Mouse (Mus musculus) lung, postnatal 0 days (tissue): ENCODE measurements around the gene Cnst. TPM values are rescaled to one million over a fixed set of nuclear protein-coding genes. Genes with fewer than 3 reads are reported as not detected.
A peak's percentile ranks its signal among the peaks of the same experiment; 100 is the strongest.

Source experiments
- ATAC-seq: fragments of 200-750 bp; cut with Nextera tagmentation; 2 replicates; pipeline ENCODE4 v1.8.0; 2017; ENCODE audit warnings: moderate library complexity
- DNase-seq: peaks from one replicate; pipeline ENCODE4 v3.0.0-alpha.2; 2016; ENCODE audit warnings: low spot score
- H3K27ac ChIP-seq: fragments of 300-500 bp; sonication (generic); 2 replicates; pipeline ENCODE4 v1.5.1; 2014; ENCODE audit warnings: antibody characterized with exemption, mild to moderate bottlenecking, low read length, mixed read lengths
- H3K27me3 ChIP-seq: fragments of 300-500 bp; sonication (generic); replicated peaks from 2 replicates; pipeline ENCODE4 v1.6.1; 2014; ENCODE audit warnings: low read length, mixed read lengths; ENCODE audit not compliant: insufficient read depth
- H3K36me3 ChIP-seq: fragments of 300-500 bp; sonication (generic); 2 replicates; pipeline ENCODE4 v1.6.1; 2014; ENCODE audit warnings: low read length, mixed read lengths; ENCODE audit not compliant: insufficient read depth
- H3K4me1 ChIP-seq: fragments of 300-500 bp; sonication (generic); 2 replicates; pipeline ENCODE4 v1.6.1; 2014; ENCODE audit warnings: antibody characterized with exemption, low read depth, low read length, mixed read lengths; ENCODE audit not compliant: insufficient read depth
- H3K4me2 ChIP-seq: fragments of 300-500 bp; sonication (generic); replicated peaks from 2 replicates; pipeline ENCODE4 v1.6.1; 2014; ENCODE audit warnings: low read depth, mild to moderate bottlenecking, low read length, moderate library complexity, mixed read lengths
- H3K4me3 ChIP-seq: fragments of 300-500 bp; sonication (generic); 2 replicates; pipeline ENCODE4 v1.5.1; 2014; ENCODE audit warnings: low read depth, low read length
- H3K9ac ChIP-seq: fragments of 300-500 bp; sonication (generic); replicated peaks from 2 replicates; pipeline ENCODE4 v1.6.1; 2014; ENCODE audit warnings: low read depth, mild to moderate bottlenecking
- H3K9me3 ChIP-seq: fragments of 300-500 bp; sonication (generic); 2 replicates; pipeline ENCODE4 v1.6.1; 2016; ENCODE audit warnings: low read length, mixed read lengths
- CTCF ChIP-seq: IDR thresholded peaks from 2 replicates; pipeline ENCODE4 v1.5.1; 2016; ENCODE audit warnings: antibody characterized with exemption, mild to moderate bottlenecking
- EP300 ChIP-seq: IDR thresholded peaks from 2 replicates; pipeline ENCODE4 v1.6.1; 2016; ENCODE audit warnings: antibody characterized with exemption, mild to moderate bottlenecking, control low read depth
- WGBS: fragments of 180-500 bp; shearing (Covaris S2); extraction: QIAGEN DNeasy Blood & Tissue Kit; methylation state at CpG from one replicate; pipeline ENCODE4 v1.1.7; 2014; 5-methylcytosine and 5-hydroxymethylcytosine counted together
- polyA plus RNA-seq: library from polyadenylated mRNA; unstranded; fragments of >200 nt; fragmentation: Nextera tagmentation; extraction: Ambion mirVana; gene quantifications from 2 replicates; pipeline ENCODE4 v1.2.1, GENCODE M21; 2015

Gene Cnst
- polyA plus RNA-seq, 1 experiment from 2014 or later = 16.8 TPM

DNA sequence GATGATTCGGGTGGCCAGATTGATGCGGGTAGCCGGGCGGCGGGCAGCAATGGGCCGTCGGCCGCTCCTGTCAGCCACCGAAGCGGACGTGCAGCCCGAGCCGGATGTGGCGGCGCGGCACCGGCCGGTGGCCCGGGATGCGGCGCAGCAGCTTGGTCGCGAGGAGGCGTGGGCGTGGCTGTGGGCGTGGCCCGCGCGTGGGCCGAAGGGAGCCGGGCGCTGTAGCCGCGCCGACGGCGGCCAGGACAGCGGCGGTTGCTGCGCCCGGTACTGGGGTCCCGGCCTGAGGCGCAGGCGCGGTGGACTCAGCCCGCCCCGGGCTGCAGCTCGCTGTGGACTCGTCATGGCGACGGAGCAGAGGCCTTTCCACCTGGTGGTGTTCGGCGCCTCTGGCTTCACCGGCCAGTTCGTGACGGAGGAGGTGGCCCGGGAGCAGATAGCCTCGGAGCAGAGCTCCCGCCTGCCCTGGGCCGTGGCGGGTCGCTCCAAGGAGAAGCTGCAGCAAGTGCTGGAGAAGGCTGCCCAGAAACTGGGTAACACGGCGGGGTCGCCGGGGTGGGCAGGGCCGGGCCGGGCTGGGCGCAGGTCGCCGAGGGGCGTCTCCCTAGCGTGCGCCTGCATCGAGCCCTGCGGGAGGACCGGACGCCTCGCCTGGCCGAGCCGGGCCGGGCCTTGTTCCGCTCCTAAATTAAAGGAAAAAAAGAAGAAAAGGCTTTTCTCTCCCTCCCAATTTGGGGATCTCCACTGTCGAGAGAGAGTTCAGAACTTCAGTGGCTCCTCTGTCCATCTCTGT, 122.0 kb downstream of the Cnst start, which contains the start of gene Sccpdh:
Gene Sccpdh (plus strand): TSS at position 198 of the 793 bp plus-strand sequence.
- TF ChIP-seq CTCF = no peak
- no peak for TF ChIP-seq EP300
- Histone ChIP-seq H3K9ac (peak within 1 kb of the TSS; percentile 79), H3K27me3 (no peaks in the 10 kb centered on the region), H3K4me2 (peak within 1 kb of the TSS; percentile 89), H3K4me3 (peak within 1 kb of the TSS; percentile 84), H3K4me1 (no peaks in the 10 kb centered on the region), H3K36me3 (no peaks in the 10 kb centered on the region), H3K9me3 (no peaks in the 10 kb centered on the region), H3K27ac (peak within 1 kb of the TSS; percentile 73)
- WGBS = under 1% methylated on average over 73 of the region's 84 CpGs
- ATAC-seq = peak; percentile 97
- peak; percentile 92 for DNase-seq

- TF ChIP-seq CTCF = peak; percentile 23; the same call in 1 of the 2 replicates
- no peak for TF ChIP-seq EP300
- WGBS = 12% methylated on average over 12 of the region's 12 CpGs
- no peaks in the 10 kb centered on the region for H3K9me3 ChIP-seq
- H3K4me1 ChIP-seq = no peaks in the 10 kb centered on the region
- no peak for ATAC-seq
- DNase-seq = peak; percentile 55
- H3K27me3 ChIP-seq = no peaks in the 10 kb centered on the region
- H3K4me3 ChIP-seq = peak overlapping the region; percentile 84
- peak overlapping the region; percentile 73; the same call in 1 of the 2 replicates for H3K27ac ChIP-seq
- no peaks in the 10 kb centered on the region for H3K36me3 ChIP-seq
- peak overlapping the region; percentile 79 for H3K9ac ChIP-seq
- H3K4me2 ChIP-seq = peak overlapping the region; percentile 89
Measured at GRCm38 (mm10) chr1:179668836-179669537, 122.8 kb downstream of the Cnst start.

GRCm38 (mm10) chr1:179674355-179674754, 128.2 kb downstream of the Cnst start:
- Histone ChIP-seq H3K9me3 (no peaks in the 10 kb centered on the region), H3K4me2 (no peak overlapping the region), H3K36me3 (no peaks in the 10 kb centered on the region), H3K27ac (no peak overlapping the region), H3K27me3 (no peaks in the 10 kb centered on the region), H3K9ac (no peak overlapping the region), H3K4me1 (no peaks in the 10 kb centered on the region), H3K4me3 (no peak overlapping the region)
- DNase-seq (no peak), ATAC-seq (no peak)
- 90% methylated on average over 3 of the region's 3 CpGs for WGBS
- TF ChIP-seq CTCF (no peak), EP300 (no peak)

DNA sequence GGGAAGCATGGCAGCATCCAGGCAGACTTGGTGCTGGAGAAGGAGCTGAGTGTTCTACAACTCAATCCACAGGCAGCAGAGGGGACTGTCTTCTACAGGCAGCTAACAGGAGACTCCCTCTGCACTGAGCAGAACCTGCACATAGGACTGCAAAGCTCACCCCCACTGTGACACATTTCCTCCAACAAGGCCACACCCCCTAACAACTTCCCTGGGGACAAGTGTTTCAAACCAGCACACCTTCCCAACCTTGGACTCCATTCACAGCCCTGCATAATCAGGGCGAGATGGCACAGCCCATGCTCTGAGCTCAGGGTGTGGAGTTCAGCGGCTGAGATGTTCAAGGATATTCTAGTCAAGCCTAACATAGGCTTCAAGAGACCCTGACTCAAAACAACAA, 130.9 kb downstream of the Cnst start:
- Histone ChIP-seq H3K27me3 (no peaks in the 10 kb centered on the region), H3K9me3 (no peaks in the 10 kb centered on the region), H3K36me3 (no peaks in the 10 kb centered on the region), H3K27ac (no peak overlapping the region), H3K4me3 (no peak overlapping the region), H3K9ac (no peak overlapping the region), H3K4me1 (no peaks in the 10 kb centered on the region), H3K4me2 (no peak overlapping the region)
- TF ChIP-seq EP300 (no peak), CTCF (no peak)
- 88% methylated on average over 2 of the region's 2 CpGs for WGBS
- DNase-seq (no peak), ATAC-seq (no peak)

Other genes with a start within 250 kb of the Cnst start
- gene Smyd3, start 28.3 kb upstream of the Cnst start, polyA plus RNA-seq = 5.8 and 6.5 TPM in 2 replicates
- 22.3 and 26.1 TPM in 2 replicates for gene Tfb2m, start 103 bp upstream of the Cnst start, polyA plus RNA-seq
- 52.8 and 54.1 TPM in 2 replicates for gene Sccpdh, start 121.8 kb downstream of the Cnst start, polyA plus RNA-seq
- gene Kif28, start 198.9 kb downstream of the Cnst start, polyA plus RNA-seq = not detected in 2 replicates